Mouse (Mus musculus): ENCODE measurements at regions not wholly inside any gene's neighbourhood (a gene's known extent, or its start where the extent isn't known, plus 50 kb on each side); places are given as distances from the start of the nearest gene placed in this dataset.

- ATAC-seq (ENCODE audit: insufficient read depth) = no peak
- no peaks in the 10 kb centered on the region for H3K27me3 ChIP-seq
- H3K36me3 ChIP-seq (replicated peaks) = no peaks in the 10 kb centered on the region
- H3K27ac ChIP-seq (replicated peaks) = no peak overlapping the region
- H3K4me2 ChIP-seq = no peak overlapping the region
- 56% methylated on average over 4 of the region's 4 CpGs for WGBS (ENCODE audit: insufficient replicate concordance)
- H3K9me3 ChIP-seq (replicated peaks) = no peaks in the 10 kb centered on the region
- no peak overlapping the region for H3K4me3 ChIP-seq (replicated peaks)
- no peaks in the 10 kb centered on the region for H3K4me1 ChIP-seq (replicated peaks)
- no peak overlapping the region for H3K9ac ChIP-seq
These were observed 879.9 kb downstream of the 5730522E02Rik start for GRCm38 (mm10) chr11:25330696-25331095.

- Histone ChIP-seq H3K4me3 (replicated peaks) (no peak overlapping the region), H3K4me1 (replicated peaks) (no peaks in the 10 kb centered on the region), H3K9ac (no peak overlapping the region), H3K27me3 (no peaks in the 10 kb centered on the region), H3K4me2 (no peak overlapping the region), H3K36me3 (replicated peaks) (no peaks in the 10 kb centered on the region), H3K27ac (replicated peaks) (no peak overlapping the region), H3K9me3 (replicated peaks) (no peaks in the 10 kb centered on the region)
- no peak for ATAC-seq (ENCODE audit: insufficient read depth)
These were observed 888.1 kb downstream of the 5730522E02Rik start for GRCm38 (mm10) chr11:25322426-25322825.

- H3K36me3 ChIP-seq (replicated peaks) = no peaks in the 10 kb centered on the region
- H3K4me3 ChIP-seq (replicated peaks) = no peak overlapping the region
- no peaks in the 10 kb centered on the region for H3K9me3 ChIP-seq (replicated peaks)
- no peak overlapping the region for H3K27ac ChIP-seq (replicated peaks)
- WGBS (ENCODE audit: insufficient replicate concordance) = 58% methylated on average over 4 of the region's 4 CpGs
- no peaks in the 10 kb centered on the region for H3K27me3 ChIP-seq
- no peak for ATAC-seq (ENCODE audit: insufficient read depth)
- no peak overlapping the region for H3K9ac ChIP-seq
- no peak overlapping the region for H3K4me2 ChIP-seq
- H3K4me1 ChIP-seq (replicated peaks) = no peaks in the 10 kb centered on the region
These were observed 889.1 kb downstream of the 5730522E02Rik start for GRCm38 (mm10) chr11:25321494-25321893.

- WGBS (ENCODE audit: insufficient replicate concordance) = 71% methylated on average over 10 of the region's 10 CpGs
- H3K9me3 ChIP-seq (replicated peaks) = no peaks in the 10 kb centered on the region
These were observed 895.9 kb downstream of the 5730522E02Rik start for GRCm38 (mm10) chr11:25314645-25315044.

GRCm38 (mm10) chr11:25313879-25314278 lies 896.7 kb downstream of the 5730522E02Rik start:
- 46% methylated on average over 8 of the region's 8 CpGs for whole genome bisulfite sequencing (ENCODE audit: insufficient replicate concordance)
- Histone ChIP-seq H3K4me1 (replicated peaks) (no peaks in the 10 kb centered on the region), H3K9ac (no peak overlapping the region), H3K4me3 (replicated peaks) (no peak overlapping the region), H3K9me3 (replicated peaks) (no peaks in the 10 kb centered on the region), H3K4me2 (no peak overlapping the region), H3K27me3 (no peaks in the 10 kb centered on the region), H3K36me3 (replicated peaks) (no peaks in the 10 kb centered on the region), H3K27ac (replicated peaks) (no peak overlapping the region)
- ATAC-seq (ENCODE audit: insufficient read depth) = no peak

More at GRCm38 (mm10) chr11:25314645-25315044, 895.9 kb downstream of the 5730522E02Rik start:
- no peak overlapping the region for H3K4me2 ChIP-seq
- no peaks in the 10 kb centered on the region for H3K4me1 ChIP-seq (replicated peaks)
- H3K4me3 ChIP-seq (replicated peaks) = no peak overlapping the region
- H3K36me3 ChIP-seq (replicated peaks) = no peaks in the 10 kb centered on the region
- ATAC-seq (ENCODE audit: insufficient read depth) = no peak
- no peak overlapping the region for H3K27ac ChIP-seq (replicated peaks)
- H3K27me3 ChIP-seq = no peaks in the 10 kb centered on the region
- H3K9ac ChIP-seq = no peak overlapping the region

GRCm38 (mm10) chr11:25313308-25313707 lies 897.3 kb downstream of the 5730522E02Rik start:
- Histone ChIP-seq H3K36me3 (replicated peaks) (no peaks in the 10 kb centered on the region), H3K4me2 (no peak overlapping the region), H3K9me3 (replicated peaks) (no peaks in the 10 kb centered on the region), H3K4me3 (replicated peaks) (no peak overlapping the region), H3K9ac (no peak overlapping the region), H3K27ac (replicated peaks) (no peak overlapping the region), H3K4me1 (replicated peaks) (no peaks in the 10 kb centered on the region), H3K27me3 (no peaks in the 10 kb centered on the region)
- WGBS (ENCODE audit: insufficient replicate concordance) = 43% methylated on average over 4 of the region's 4 CpGs
- no peak for ATAC-seq (ENCODE audit: insufficient read depth)

- no peak overlapping the region for H3K4me3 ChIP-seq (replicated peaks)
- no peak overlapping the region for H3K4me2 ChIP-seq
- H3K4me1 ChIP-seq (replicated peaks) = no peaks in the 10 kb centered on the region
- no peak overlapping the region for H3K27ac ChIP-seq (replicated peaks)
- WGBS (ENCODE audit: insufficient replicate concordance) = 19% methylated on average over 3 of the region's 3 CpGs
- no peaks in the 10 kb centered on the region for H3K36me3 ChIP-seq (replicated peaks)
- H3K27me3 ChIP-seq = no peaks in the 10 kb centered on the region
- no peak overlapping the region for H3K9ac ChIP-seq
- H3K9me3 ChIP-seq (replicated peaks) = no peaks in the 10 kb centered on the region
- no peak for ATAC-seq (ENCODE audit: insufficient read depth)
These were observed 899.8 kb downstream of the 5730522E02Rik start for GRCm38 (mm10) chr11:25310754-25311153.

GRCm38 (mm10) chr11:25301130-25301529 lies 909.4 kb downstream of the 5730522E02Rik start:
- Histone ChIP-seq H3K9ac (no peak overlapping the region), H3K36me3 (replicated peaks) (no peaks in the 10 kb centered on the region), H3K9me3 (replicated peaks) (no peaks in the 10 kb centered on the region), H3K27ac (replicated peaks) (no peak overlapping the region), H3K27me3 (no peaks in the 10 kb centered on the region), H3K4me2 (no peak overlapping the region), H3K4me3 (replicated peaks) (no peak overlapping the region), H3K4me1 (replicated peaks) (no peaks in the 10 kb centered on the region)
- ATAC-seq (ENCODE audit: insufficient read depth) = no peak
- WGBS (ENCODE audit: insufficient replicate concordance) = 13% methylated on average over 9 of the region's 9 CpGs

- Histone ChIP-seq H3K4me3 (replicated peaks) (no peak overlapping the region), H3K4me2 (no peak overlapping the region), H3K36me3 (replicated peaks) (no peaks in the 10 kb centered on the region), H3K27ac (replicated peaks) (no peak overlapping the region), H3K27me3 (no peaks in the 10 kb centered on the region), H3K9me3 (replicated peaks) (no peaks in the 10 kb centered on the region), H3K9ac (no peak overlapping the region), H3K4me1 (replicated peaks) (no peaks in the 10 kb centered on the region)
- 42% methylated on average over 13 of the region's 13 CpGs for WGBS (ENCODE audit: insufficient replicate concordance)
- no peak for ATAC-seq (ENCODE audit: insufficient read depth)
These were observed 922.2 kb downstream of the 5730522E02Rik start for GRCm38 (mm10) chr11:25288346-25288745.

GRCm38 (mm10) chr11:25287458-25288247 lies 922.9 kb downstream of the 5730522E02Rik start:
- Histone ChIP-seq H3K36me3 (replicated peaks) (no peaks in the 10 kb centered on the region), H3K4me3 (replicated peaks) (no peak overlapping the region), H3K27me3 (no peaks in the 10 kb centered on the region), H3K4me2 (no peak overlapping the region), H3K9ac (no peak overlapping the region), H3K9me3 (replicated peaks) (no peaks in the 10 kb centered on the region), H3K27ac (replicated peaks) (no peak overlapping the region), H3K4me1 (replicated peaks) (no peaks in the 10 kb centered on the region)
- ATAC-seq (ENCODE audit: insufficient read depth) = no peak
- 56% methylated on average over 13 of the region's 13 CpGs for WGBS (ENCODE audit: insufficient replicate concordance)

- H3K9ac ChIP-seq = no peak overlapping the region
- H3K27me3 ChIP-seq = no peaks in the 10 kb centered on the region
- no peaks in the 10 kb centered on the region for H3K4me1 ChIP-seq (replicated peaks)
- H3K9me3 ChIP-seq (replicated peaks) = no peaks in the 10 kb centered on the region
- no peaks in the 10 kb centered on the region for H3K36me3 ChIP-seq (replicated peaks)
- no peak overlapping the region for H3K4me3 ChIP-seq (replicated peaks)
- WGBS (ENCODE audit: insufficient replicate concordance) = 33% methylated on average over 7 of the region's 7 CpGs
- no peak for ATAC-seq (ENCODE audit: insufficient read depth)
- no peak overlapping the region for H3K27ac ChIP-seq (replicated peaks)
- H3K4me2 ChIP-seq = no peak overlapping the region
These were observed 940.5 kb downstream of the 5730522E02Rik start for GRCm38 (mm10) chr11:25269936-25270540.

Data from liver, embryonic 15.5 days (tissue).